Mouse (Mus musculus): ENCODE results near the gene Tex36. TPM values are rescaled to one million over a fixed set of nuclear protein-coding genes. Genes with fewer than 3 reads are reported as not detected.

Tex36 gene
- polyA plus RNA-seq, 1 experiment from 2014 or later, result 0.32 TPM

DNA sequence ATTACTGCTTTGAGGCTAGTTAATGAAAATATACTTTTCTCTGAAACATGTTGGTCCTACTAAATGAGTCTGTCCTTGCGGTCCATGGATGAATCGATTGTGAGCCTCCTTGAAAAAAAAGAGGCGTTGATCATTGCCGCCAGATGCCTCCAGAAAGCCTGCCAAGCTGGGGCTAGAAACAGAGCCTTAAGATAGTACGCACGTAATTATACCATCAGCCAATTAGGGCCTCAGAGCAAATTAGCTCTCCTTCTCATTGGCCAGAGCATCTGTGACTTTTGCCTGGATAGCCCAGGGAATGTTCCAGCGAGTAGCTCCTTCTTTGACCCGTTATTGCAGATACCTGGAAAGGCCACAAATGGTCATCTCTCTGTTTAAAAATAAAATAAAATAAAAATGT, 7.6 kb upstream of the Tex36 start:
- no peak overlapping the region for H3K9ac ChIP-seq
- H3K4me1 ChIP-seq (ENCODE audit: insufficient read depth), result no peaks in the 10 kb centered on the region
- no peaks in the 10 kb centered on the region for H3K9me3 ChIP-seq (ENCODE audit: low read depth, low read length)
- peak overlapping the region; percentile 44 for H3K4me2 ChIP-seq
- peak overlapping the region; percentile 79 for H3K27ac ChIP-seq (ENCODE audit: low read depth)
- H3K4me3 ChIP-seq (ENCODE audit: low read depth, low read length), result no peak overlapping the region
- ATAC-seq (ENCODE audit: insufficient read depth), result peak; percentile 86
- WGBS, result 40% methylated on average over 8 of the region's 8 CpGs
- no peaks in the 10 kb centered on the region for H3K27me3 ChIP-seq (ENCODE audit: insufficient read depth, low read length)
- DNase-seq, result peak; percentile 81
- TF ChIP-seq CTCF (IDR thresholded peaks at IDR 0.05; ENCODE audit: low read depth), result no peak
- no peaks in the 10 kb centered on the region for H3K36me3 ChIP-seq (ENCODE audit: insufficient read depth)

DNA sequence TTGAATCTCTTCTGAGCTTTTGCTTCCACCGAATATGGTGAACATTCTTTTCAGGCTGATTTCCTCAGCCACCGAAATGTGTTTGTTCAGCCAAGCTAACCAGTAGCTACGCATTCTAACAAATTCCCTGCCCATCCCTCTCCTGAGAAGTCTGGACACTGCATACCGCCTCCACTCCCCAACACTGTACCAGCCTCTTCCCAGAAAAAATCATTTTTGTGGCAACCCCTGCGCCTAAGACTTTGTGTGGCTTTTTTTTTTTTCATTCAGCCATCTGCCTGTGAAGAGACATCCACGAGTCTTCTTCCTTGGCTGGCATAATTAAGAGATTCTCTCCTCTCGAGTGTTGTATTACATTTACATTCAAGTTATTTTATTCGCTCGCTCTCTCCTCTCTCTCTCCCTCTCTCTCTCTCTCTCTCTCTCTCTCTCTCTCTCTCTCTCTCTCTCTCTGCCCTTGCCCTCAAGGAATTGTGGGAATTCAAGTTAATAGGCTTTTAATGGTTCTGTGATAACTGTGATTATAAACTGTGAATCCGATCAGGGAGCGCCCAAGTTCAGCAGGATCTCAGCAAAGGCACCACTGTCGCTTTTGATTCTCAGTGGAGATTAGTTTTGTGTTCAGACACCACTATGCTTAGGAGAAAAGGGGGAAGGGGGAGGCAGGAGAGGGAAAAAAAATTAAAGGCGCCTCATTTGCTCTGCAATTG, 6.8 kb upstream of the Tex36 start:
- no peaks in the 10 kb centered on the region for H3K4me1 ChIP-seq (ENCODE audit: insufficient read depth)
- H3K9ac ChIP-seq, result no peak overlapping the region
- no peak overlapping the region for H3K4me3 ChIP-seq (ENCODE audit: low read depth, low read length)
- H3K36me3 ChIP-seq (ENCODE audit: insufficient read depth), result no peaks in the 10 kb centered on the region
- no peaks in the 10 kb centered on the region for H3K27me3 ChIP-seq (ENCODE audit: insufficient read depth, low read length)
- ATAC-seq (ENCODE audit: insufficient read depth) (no peak), DNase-seq (peak; percentile 44)
- peak overlapping the region; percentile 79 for H3K27ac ChIP-seq (ENCODE audit: low read depth)
- H3K9me3 ChIP-seq (ENCODE audit: low read depth, low read length), result no peaks in the 10 kb centered on the region
- no peak for TF ChIP-seq CTCF (IDR thresholded peaks at IDR 0.05; ENCODE audit: low read depth)
- WGBS, result 39% methylated on average over 13 of the region's 13 CpGs
- H3K4me2 ChIP-seq, result peak overlapping the region; percentile 44

DNA sequence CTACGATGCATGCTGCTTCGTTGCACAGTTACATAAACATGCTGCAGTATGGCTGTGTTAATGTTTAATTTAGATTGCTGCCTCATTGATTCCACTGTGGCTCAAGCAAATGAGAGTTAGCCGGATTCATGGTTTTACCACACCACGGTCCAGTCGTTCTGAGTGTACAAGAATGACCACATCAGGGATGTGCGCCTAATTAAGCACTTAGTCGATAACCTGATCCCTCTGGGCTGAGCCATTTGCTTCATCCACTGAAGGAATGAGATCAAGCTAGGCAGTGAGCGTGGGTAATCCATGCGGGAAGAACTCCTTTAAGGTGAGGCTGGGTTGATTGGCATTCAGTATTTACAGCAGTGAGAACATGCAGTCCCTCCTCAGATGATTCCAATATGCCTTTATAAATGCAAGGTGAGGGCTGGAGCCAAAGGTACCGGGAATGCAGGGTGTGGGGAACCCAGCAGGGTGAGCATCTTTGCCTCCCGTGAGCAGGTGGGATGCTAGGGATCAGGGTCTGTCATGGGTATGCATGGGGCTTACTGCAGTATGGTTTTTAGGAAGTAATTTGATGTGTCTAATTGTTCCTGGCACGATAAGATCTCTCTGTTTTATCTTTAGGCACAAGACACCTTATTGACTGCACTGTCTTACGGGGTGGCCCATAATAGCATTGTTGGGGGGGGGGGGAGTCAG, 6.1 kb upstream of the Tex36 start:
- DNase-seq (no peak), ATAC-seq (ENCODE audit: insufficient read depth) (no peak)
- Histone ChIP-seq H3K27ac (ENCODE audit: low read depth) (no peak overlapping the region), H3K4me1 (ENCODE audit: insufficient read depth) (no peaks in the 10 kb centered on the region), H3K9ac (no peak overlapping the region), H3K36me3 (ENCODE audit: insufficient read depth) (no peaks in the 10 kb centered on the region), H3K4me2 (peak overlapping the region; percentile 44; the same call in 1 of the 2 replicates), H3K9me3 (ENCODE audit: low read depth, low read length) (no peaks in the 10 kb centered on the region), H3K27me3 (ENCODE audit: insufficient read depth, low read length) (no peaks in the 10 kb centered on the region), H3K4me3 (ENCODE audit: low read depth, low read length) (no peak overlapping the region)
- WGBS, result 73% methylated on average over 13 of the region's 13 CpGs
- no peak for TF ChIP-seq CTCF (IDR thresholded peaks at IDR 0.05; ENCODE audit: low read depth)

DNA sequence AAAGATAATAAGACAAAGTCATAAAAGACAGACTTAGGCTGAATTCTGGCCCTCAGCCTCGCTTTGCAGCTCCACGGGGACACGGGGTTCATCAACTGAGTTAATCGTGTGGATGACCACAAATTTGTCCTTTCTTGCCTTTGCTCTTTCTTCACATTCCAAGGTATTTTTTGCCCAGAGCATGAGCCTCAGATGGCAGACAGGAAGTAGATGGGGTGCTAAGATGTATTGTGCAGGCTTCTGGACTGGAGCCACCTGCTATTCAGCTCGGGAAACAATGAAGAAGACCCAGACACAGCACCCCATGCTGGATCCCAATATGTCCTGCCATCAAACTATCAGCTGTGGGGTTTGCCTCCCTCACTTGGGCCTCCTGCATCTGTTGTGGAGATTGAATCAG, 5.4 kb upstream of the Tex36 start:
- H3K36me3 ChIP-seq (ENCODE audit: insufficient read depth), result no peaks in the 10 kb centered on the region
- H3K4me3 ChIP-seq (ENCODE audit: low read depth, low read length), result no peak overlapping the region
- DNase-seq (no peak), ATAC-seq (ENCODE audit: insufficient read depth) (no peak)
- H3K27ac ChIP-seq (ENCODE audit: low read depth), result no peak overlapping the region
- H3K9ac ChIP-seq, result no peak overlapping the region
- no peak for TF ChIP-seq CTCF (IDR thresholded peaks at IDR 0.05; ENCODE audit: low read depth)
- H3K27me3 ChIP-seq (ENCODE audit: insufficient read depth, low read length), result no peaks in the 10 kb centered on the region
- no peak overlapping the region for H3K4me2 ChIP-seq
- H3K9me3 ChIP-seq (ENCODE audit: low read depth, low read length), result no peaks in the 10 kb centered on the region
- H3K4me1 ChIP-seq (ENCODE audit: insufficient read depth), result no peaks in the 10 kb centered on the region
- 69% methylated on average over 5 of the region's 5 CpGs for WGBS

DNA sequence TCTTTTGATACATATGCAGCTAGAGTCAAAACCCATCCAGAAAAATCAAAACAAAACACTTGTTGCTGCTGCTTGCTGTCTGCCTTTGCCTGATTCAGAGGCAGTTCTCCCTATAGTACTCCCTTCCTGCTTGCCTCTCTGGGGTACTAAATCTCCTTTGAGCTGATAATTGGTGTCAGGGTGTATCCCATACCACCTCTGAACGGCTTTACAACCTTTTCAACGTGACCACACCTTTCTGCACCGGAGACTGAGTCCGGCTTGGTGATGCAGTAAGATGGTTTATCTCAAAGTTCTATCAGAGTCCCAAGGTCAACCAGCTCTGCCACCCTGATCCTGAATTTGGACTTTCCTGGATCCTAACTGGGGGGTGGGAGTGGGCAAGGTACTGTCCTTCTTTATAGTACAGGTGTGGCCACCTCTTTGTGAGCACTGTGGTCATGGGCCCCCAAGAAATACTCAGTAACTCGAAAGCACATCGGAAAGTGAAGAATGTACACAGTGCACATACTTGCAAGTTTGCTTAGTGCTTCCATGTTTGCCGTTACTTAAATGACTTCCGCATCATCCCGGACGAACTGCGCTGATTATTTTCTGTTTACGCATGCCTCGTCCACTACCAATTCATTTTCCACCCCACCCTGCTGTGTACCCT, 2.6 kb upstream of the Tex36 start:
- Histone ChIP-seq H3K4me2 (peak overlapping the region; percentile 35; the same call in 1 of the 2 replicates), H3K27ac (ENCODE audit: low read depth) (no peak overlapping the region), H3K4me3 (ENCODE audit: low read depth, low read length) (no peak overlapping the region), H3K27me3 (ENCODE audit: insufficient read depth, low read length) (no peaks in the 10 kb centered on the region), H3K9me3 (ENCODE audit: low read depth, low read length) (no peaks in the 10 kb centered on the region), H3K9ac (no peak overlapping the region), H3K4me1 (ENCODE audit: insufficient read depth) (no peaks in the 10 kb centered on the region), H3K36me3 (ENCODE audit: insufficient read depth) (no peaks in the 10 kb centered on the region)
- DNase-seq (no peak), ATAC-seq (ENCODE audit: insufficient read depth) (no peak)
- no peak for TF ChIP-seq CTCF (IDR thresholded peaks at IDR 0.05; ENCODE audit: low read depth)
- WGBS, result 58% methylated on average over 13 of the region's 13 CpGs

DNA sequence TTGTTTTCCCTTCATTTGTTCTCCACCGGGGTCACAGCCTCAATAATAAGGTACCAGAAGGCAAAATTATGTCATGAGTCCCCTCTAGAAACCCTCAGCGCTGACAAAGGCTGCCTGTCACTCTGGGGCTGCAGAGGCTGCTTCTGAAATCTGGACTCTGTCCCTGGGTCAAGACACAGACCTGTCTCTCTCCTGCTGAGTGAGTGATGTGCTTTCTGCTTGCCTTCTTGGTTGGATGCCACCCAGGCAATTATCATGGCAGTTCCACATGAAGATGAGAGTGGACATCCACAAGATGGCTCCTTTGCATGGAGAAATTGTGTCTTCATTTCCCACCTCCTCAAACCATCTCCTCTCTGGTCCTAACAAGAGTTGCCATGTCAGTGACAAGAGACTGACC, 1.2 kb upstream of the Tex36 start:
- Histone ChIP-seq H3K4me3 (ENCODE audit: low read depth, low read length) (no peak overlapping the region), H3K36me3 (ENCODE audit: insufficient read depth) (no peaks in the 10 kb centered on the region), H3K4me2 (no peak overlapping the region), H3K27ac (ENCODE audit: low read depth) (no peak overlapping the region), H3K4me1 (ENCODE audit: insufficient read depth) (no peaks in the 10 kb centered on the region; the same call in 1 of the 2 replicates), H3K9ac (no peak overlapping the region), H3K27me3 (ENCODE audit: insufficient read depth, low read length) (no peaks in the 10 kb centered on the region), H3K9me3 (ENCODE audit: low read depth, low read length) (no peaks in the 10 kb centered on the region)
- DNase-seq (no peak), ATAC-seq (ENCODE audit: insufficient read depth) (no peak)
- 75% methylated on average over 2 of the region's 2 CpGs for WGBS
- no peak for TF ChIP-seq CTCF (IDR thresholded peaks at IDR 0.05; ENCODE audit: low read depth)

DNA sequence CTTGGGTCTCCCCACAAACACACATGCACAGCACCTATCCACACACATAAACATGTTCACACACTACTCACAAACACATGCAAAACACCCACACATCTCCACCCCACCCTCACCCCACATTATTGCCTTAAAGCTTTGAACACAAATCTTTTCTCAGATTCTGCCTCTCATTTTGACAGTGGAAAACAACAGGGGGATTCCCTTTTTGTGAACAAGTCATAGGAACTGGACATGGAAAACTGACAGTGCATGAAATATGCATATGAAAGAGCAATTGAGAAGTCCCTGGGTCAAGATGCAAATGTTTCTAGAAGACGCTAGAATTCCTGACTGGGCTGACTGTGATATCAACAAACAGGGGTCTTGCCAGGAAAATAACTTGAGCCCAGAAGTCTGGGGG, 1.4 kb downstream of the Tex36 start:
- DNase-seq (no peak), ATAC-seq (ENCODE audit: insufficient read depth) (no peak)
- H3K36me3 ChIP-seq (ENCODE audit: insufficient read depth), result no peaks in the 10 kb centered on the region
- no peaks in the 10 kb centered on the region for H3K27me3 ChIP-seq (ENCODE audit: insufficient read depth, low read length)
- H3K9me3 ChIP-seq (ENCODE audit: low read depth, low read length), result no peaks in the 10 kb centered on the region
- H3K4me2 ChIP-seq, result no peak overlapping the region
- H3K4me3 ChIP-seq (ENCODE audit: low read depth, low read length), result no peak overlapping the region
- 43% methylated on average over 1 of the region's 1 CpGs for WGBS
- H3K9ac ChIP-seq, result no peak overlapping the region
- no peak overlapping the region for H3K27ac ChIP-seq (ENCODE audit: low read depth)
- no peaks in the 10 kb centered on the region; the same call in 1 of the 2 replicates for H3K4me1 ChIP-seq (ENCODE audit: insufficient read depth)
- no peak for TF ChIP-seq CTCF (IDR thresholded peaks at IDR 0.05; ENCODE audit: low read depth)

Data from lung, embryonic 14.5 days (tissue).